Mouse (Mus musculus) left cerebral cortex, adult 9 months (tissue): ENCODE data around the gene Plekhb2.

Experiments used
- DNase-seq, 2 experiments: peaks; one replicate each; pipeline ENCODE4 v3.0.0; 2022; ENCODE audit warnings: low spot score in 2 of 2

Plekhb2 gene

DNA sequence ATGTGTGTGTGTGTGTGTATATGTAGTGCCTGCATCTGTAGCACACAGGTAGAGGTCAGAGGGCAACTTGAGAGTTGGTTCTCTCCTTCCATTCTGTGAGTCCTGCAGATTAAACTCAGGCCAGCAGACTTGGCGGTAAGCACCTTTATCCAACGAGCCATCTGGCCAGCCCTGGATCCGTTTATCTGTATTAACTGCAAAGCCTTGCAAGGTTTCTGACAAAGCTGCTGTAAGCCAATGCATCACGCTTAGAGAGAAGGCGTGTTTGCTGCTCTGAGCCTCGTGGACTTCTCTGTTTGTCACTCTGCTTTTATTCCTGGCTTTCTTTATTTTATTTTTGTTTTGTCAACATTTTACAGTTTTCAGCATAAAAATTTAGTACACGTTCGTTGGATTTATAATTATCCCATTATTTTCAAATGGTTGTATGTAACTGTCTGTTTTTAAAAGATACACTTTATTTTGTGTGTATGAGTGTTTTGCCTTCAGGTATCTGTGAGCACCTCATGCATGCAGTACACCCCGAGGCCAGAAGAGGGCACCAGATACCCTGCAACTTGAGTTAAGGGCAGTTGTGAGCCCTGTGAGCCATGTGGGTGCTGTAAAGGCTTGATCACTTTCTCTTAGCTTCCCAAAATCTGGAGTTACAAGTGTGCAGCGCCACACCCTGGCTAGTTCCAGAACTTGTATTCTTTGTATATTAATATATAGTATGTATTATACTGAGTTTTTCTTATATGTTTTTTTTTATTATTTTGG, 17.2 kb downstream of the Plekhb2 start:
- DNase-seq: peak; percentile 69 to 93

DNA sequence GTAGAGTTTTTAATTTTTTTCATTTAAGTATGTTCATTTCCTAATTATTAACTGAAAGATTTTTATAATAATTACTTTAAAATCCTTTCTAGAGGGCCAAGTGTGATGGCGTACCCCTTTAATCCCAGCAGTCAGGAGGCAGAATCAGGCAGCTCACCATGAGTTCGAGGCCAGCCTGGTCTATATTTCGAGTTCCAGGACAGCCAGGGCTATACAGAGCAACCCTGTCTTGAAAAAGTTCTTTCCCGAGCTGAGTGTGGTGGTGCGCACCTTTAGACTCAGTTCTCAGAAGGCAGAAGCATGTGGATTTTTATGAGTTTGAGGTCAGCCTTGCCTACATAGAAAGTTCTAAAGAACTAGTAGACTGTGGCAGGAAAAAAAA, 17.8 kb downstream of the Plekhb2 start:
- no peak for DNase-seq

DNA sequence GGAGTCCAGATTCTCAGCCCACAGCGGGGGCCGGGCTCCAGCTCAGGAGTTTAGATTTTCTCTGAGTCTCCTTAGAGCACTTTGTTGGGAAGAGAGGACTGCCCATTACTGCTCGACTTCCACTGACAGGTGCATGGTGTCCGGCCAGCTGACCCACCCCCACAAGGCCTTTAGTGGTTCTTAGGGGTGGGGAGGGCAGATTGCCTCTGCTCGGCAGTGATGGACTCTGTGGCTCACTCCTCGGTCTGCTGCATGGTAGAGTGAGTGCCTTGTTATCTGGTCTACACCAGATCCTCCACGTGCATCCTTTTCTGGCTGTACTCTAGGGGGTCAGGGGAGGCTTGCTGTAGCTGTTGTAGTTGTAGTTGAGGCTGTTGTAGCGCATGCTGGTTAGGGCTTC, 18.6 kb downstream of the Plekhb2 start:
- DNase-seq: no peak

DNA sequence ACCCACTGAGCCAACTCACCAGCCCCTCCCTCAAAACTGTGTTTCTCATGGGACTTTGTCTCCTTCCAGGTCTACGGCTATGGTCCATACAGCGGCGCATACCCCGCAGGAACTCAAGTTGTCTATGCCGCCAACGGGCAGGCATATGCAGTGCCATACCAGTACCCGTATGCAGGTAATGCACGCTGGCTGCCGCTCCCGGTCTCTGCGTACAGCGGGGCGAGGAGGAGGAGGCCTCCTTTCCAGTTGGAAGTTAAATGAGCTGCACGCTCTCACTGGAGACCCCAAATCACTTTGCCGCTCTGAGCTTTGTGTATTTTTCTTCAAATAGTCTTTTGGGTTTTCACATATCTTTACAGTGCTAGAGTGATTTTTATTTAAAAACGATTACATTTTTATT, 19.5 kb downstream of the Plekhb2 start:
- no peak for DNase-seq

DNA sequence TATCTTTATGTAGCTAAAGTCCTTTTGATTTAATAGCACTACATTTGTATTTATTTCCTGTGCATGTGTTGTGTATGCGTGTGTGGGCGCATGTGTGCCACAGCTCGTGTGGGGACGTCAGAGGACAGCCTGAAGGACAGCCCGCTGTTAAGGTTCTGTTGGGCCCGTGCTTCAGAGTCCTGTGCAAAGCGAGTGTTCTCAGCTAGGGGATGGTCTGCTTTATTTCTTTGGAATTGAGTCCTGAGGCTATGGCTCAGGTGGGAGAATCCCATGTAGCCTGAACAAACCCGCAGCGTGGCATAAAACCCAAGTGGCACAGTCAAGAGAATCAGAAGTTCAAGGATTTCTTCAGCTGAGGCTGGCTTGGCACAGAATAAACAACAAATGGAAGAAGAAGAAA, 21.4 kb downstream of the Plekhb2 start:
- DNase-seq: no peak

DNA sequence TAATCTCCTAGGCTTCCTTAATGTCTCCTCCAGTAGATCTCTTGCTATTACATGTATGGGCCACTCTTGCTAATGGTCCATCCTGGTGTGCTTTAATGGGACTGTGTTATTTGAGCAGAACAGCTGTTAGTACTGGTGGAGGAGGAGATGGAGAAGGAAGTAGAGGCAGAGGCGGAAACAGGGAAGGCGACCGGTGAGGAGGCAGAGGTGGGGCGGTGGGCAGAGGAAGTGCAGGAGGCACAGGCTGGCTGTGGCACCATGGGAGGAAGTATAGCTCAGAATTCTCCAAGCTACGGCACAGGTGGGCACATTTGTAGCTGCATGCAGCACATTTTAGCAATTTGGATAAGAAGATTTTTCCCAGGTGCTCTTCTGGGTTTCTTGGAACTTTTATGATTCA, 23.8 kb downstream of the Plekhb2 start:
- DNase-seq: no peak

DNA sequence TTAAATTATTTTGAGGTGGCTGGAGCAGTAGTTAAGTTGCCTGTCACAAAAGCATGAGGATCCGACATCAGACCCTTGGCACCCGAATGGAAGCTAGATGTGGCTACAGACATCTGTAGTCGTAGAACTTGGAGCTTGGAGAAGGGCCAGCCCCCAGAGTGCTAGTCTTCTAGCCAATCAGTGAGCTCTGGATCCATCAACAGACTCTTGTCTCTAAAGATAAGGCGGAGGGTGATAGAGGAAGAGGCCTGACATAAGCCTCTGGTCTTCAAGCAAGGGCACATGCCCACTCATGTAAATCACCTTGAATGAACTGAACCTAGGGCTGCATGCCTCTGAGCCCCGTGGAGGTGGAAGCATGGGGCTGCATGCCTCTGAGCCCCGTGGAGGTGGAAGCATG, 29.8 kb downstream of the Plekhb2 start:
- DNase-seq: no peak

DNA sequence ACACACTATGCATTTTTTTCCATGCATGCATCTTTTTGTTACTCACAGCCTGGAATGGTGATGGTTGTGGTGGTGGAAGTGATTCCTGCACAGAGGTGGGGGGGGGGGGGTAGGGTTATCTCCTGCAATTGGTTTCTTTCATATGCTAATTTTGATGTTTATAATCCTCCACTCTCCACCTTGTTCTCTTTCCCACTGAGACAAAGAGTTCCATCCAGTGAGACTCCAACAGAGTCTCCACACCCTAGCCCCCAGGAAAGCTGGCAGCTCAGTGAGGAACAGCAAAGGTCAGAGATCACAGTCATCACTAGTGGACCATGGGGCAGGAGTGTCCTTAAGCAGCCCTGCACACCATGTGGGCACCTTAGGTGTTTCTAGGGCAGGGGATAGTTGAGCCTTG, 34.0 kb downstream of the Plekhb2 start:
- DNase-seq: no peak

DNA sequence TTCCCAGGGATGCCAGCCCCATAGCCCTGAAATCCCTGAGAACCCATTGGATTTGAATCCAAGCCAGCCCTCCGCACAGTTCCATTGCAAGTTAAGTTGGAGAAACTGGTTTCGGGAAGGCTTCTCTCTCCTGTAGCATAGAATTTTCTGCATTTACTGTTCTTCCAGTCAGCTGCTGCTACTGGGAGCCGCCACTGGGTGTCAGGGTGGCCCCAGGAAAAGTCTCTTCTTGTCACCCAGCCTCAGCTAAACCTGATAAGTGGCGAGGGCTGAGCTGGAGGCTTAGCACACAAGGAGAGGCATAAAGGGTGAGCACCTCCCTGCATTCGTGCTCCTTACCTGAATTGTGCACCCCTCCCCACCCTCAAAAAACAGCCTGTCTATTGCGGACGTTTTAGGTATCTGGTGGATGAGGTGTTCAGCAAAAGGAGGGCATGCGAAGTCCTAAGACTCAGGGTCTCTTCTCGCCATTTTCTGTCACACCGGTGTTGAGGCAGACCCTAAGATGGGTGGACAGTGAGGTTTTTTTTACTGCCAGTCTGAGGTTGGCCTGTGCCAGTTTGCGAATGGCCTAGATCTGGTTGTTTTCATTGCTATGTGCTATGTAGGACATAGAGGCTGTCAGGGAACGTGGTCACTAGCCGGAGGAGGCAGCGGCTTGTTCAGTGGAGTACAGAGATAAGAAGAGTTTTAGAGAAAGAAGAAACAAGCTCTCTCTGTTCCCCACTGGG, 41.9 kb downstream of the Plekhb2 start:
- peak in 1 of 2 experiments; percentile 66 for DNase-seq

DNA sequence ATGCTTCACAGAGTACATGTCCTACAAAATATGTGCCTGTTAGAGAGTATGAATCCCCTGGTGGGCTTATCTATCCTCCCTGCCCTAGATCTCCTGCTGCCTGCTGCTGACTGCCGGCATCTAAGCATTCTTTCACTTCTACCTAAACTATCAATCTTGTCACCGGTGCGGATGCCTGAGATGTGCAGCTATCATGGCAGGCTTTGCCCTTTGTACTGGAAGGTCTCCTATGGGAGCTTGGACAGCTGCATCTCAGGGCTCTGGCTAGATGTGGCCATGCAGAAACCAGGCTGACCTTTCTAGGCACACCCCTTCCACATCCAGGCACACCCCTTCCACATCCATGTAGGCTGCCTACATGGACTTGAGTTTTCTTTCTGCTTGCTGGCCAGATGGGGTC, 42.7 kb downstream of the Plekhb2 start:
- no peak for DNase-seq

DNA sequence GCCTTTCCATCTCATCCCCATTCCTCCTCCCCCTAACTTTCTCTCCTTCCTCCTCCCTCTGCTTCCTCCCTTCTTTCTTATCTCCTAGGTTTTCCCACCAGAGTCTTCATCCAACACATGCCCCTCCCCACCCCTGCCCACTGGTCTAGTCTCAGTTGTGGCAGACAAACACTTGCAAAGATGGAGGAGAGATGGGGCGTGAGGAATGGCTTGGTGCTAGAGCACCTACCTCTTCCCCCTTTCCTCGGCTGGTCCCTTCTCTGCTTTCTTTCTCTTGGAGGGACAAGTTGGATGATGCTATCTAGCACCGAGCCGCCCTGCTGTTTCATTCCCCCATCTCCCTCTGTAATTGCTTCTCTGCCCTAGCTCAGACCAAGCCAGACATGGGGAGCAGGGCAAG, 43.6 kb downstream of the Plekhb2 start:
- DNase-seq: no peak

DNA sequence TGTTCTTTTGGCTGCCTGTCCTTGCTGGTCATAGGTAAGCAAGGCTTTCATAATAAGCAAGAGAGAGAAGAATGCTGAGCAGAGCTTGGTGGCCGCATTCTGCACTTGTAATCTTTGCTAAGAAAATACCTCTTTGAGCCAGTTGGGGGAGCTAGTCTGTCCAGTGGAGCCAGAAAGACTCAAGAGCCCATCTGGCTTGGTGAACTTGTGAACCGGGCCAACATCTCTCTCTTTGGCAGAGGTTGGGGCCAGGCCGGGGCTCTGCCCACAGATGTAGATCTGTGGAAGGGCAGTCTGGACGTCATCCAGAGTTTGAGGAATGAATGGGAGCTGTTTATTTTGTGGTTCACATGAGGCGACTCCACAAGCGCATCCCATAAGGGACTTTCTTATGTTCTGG, 44.1 kb downstream of the Plekhb2 start:
- DNase-seq: peak in 1 of 2 experiments; percentile 50

DNA sequence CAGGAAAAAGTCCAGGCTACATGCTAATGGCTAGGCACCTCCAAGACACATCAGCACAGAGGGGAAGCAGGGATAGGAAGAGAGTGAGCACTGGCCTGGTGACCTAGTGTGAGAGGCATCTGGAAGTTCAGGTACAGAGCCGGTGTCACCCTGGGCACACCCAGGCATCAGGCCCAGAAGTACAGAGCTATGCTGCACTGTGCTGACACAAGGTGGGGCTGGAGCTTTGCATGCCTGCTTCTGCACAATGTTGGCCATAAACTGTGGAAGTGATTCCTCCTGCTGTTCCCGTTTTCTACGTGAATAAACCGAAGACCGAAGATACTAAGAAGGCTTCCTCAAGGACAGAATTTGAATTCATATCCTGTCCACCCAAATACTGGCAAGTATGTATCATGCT, 46.3 kb downstream of the Plekhb2 start:
- no peak for DNase-seq

DNA sequence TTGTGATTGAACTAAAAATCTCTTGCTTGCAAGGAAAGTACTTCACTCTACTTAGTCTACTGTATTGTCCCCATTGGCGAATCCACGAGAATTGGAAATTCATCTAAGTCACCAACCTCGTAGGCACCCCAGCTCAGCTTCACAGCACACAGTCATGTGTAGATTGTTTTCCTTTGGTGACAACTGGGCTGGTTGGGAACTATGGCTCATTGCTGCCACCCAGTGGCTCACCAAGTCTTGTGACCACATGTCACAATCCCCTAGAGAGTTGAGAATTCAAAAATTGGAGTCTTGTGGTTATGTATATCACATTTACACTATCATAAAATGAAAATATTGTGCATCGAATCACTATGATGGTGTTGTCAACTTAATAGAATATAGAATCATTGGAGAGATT, 47.1 kb downstream of the Plekhb2 start:
- DNase-seq: peak in 1 of 2 experiments; percentile 42

DNA sequence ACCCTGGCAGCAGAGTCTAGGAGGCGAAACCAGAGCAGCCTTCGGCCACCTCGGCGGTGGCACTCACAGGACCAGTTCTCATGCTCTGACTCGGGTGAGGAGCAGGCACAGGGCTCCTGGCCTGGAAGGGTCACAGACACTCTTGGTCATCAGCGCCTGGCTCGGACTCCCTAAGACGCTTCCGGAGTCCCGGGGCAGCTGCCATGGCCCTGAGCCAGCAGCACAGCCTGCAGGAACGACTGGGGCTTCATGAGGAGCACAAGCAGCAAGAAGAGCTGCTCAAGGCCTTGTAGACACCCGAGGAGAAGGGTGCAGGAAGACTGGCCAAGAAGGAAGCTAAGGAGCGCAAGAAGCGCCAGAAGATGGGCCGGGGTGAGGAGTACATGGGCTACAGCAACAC, 78.9 kb downstream of the Plekhb2 start:
- DNase-seq: no peak
